Mouse (Mus musculus) MEL (cell line): ENCODE measurements around the gene Cd52. TPM values are rescaled to one million over a fixed set of nuclear protein-coding genes. Genes with fewer than 3 reads are reported as not detected.

Experiments used
- DNase-seq: peaks from one replicate; pipeline ENCODE4 v3.0.0; 2011; ENCODE audit warnings: low read depth, low spot score
- H3K27ac ChIP-seq: 2 replicates; pipeline ENCODE4 v1.5.1; 2012; ENCODE audit warnings: low read depth, mild to moderate bottlenecking, control low read depth, low read length, moderate library complexity; ENCODE audit not compliant: control insufficient read depth
- H3K27me3 ChIP-seq, 2 experiments: fragments of 150-350 bp in 1 of 2; sonication (generic) in 1 of 2; 2 replicates each; pipeline ENCODE4 v1.6.1; 2012; ENCODE audit warnings: low read length in 2 of 2, mild to moderate bottlenecking in 2 of 2, improper control_type of control experiment in 1 of 2, moderate library complexity in 1 of 2; ENCODE audit not compliant: insufficient read depth in 2 of 2, control insufficient read depth in 1 of 2
- H3K36me3 ChIP-seq, 2 experiments: 2 replicates each; pipeline ENCODE4 v1.6.1; 2012 to 2014; ENCODE audit warnings: low read length in 2 of 2, improper control_type of control experiment in 1 of 2, inconsistent platforms in 1 of 2, mild to moderate bottlenecking in 1 of 2; ENCODE audit not compliant: insufficient read depth in 2 of 2, control insufficient read depth in 1 of 2
- H3K4me1 ChIP-seq, 2 experiments: fragments of 150-350 bp in 1 of 2; sonication (generic) in 1 of 2; 2 replicates each; pipeline ENCODE4 v1.6.1; 2012; ENCODE audit warnings: low read length in 2 of 2, improper control_type of control experiment in 1 of 2, mild to moderate bottlenecking in 1 of 2; ENCODE audit not compliant: insufficient read depth in 2 of 2, control insufficient read depth in 1 of 2
- H3K4me3 ChIP-seq, 2 experiments: fragments of 150-350 bp in 1 of 2; sonication (generic) in 1 of 2; 2 replicates each; pipeline ENCODE4 v1.5.1; 2012; ENCODE audit warnings: low read depth in 2 of 2, low read length in 2 of 2, mild to moderate bottlenecking in 2 of 2, moderate library complexity in 2 of 2, control low read depth in 1 of 2, improper control_type of control experiment in 1 of 2; ENCODE audit not compliant: control insufficient read depth in 1 of 2, insufficient read depth in 1 of 2
- H3K79me2 ChIP-seq: 2 replicates; pipeline ENCODE4 v1.6.1; 2012; ENCODE audit warnings: mild to moderate bottlenecking, low read length, moderate library complexity; ENCODE audit not compliant: control insufficient read depth, poor library complexity, insufficient read depth
- H3K9ac ChIP-seq: 2 replicates; pipeline ENCODE4 v1.6.1; 2012; ENCODE audit warnings: low read depth, mild to moderate bottlenecking, control low read depth, low read length, moderate library complexity; ENCODE audit not compliant: control insufficient read depth, poor library complexity, severe bottlenecking
- H3K9me3 ChIP-seq: fragments of 150-350 bp; sonication (generic); replicated peaks from 2 replicates; pipeline ENCODE4 v1.6.1; 2012; ENCODE audit warnings: mild to moderate bottlenecking, low read length, improper control_type of control experiment, moderate library complexity; ENCODE audit not compliant: insufficient read depth
- CTCF ChIP-seq, 3 experiments: IDR thresholded peaks in 2 of 3; conservative IDR thresholded peaks in 1 of 3; 2 replicates each; pipeline ENCODE4 v1.5.1; 2011 to 2012; ENCODE audit warnings: low read length in 3 of 3, low read depth in 2 of 3, mild to moderate bottlenecking in 2 of 3, improper control_type of control experiment in 1 of 3, inconsistent platforms in 1 of 3, mixed read lengths in 1 of 3, moderate library complexity in 1 of 3; ENCODE audit not compliant: control insufficient read depth in 1 of 3, insufficient read depth in 1 of 3, poor library complexity in 1 of 3, severe bottlenecking in 1 of 3
- E2F4 ChIP-seq: IDR thresholded peaks from 2 replicates; pipeline ENCODE4 v1.6.1; 2011; ENCODE audit warnings: low read depth, low read length, improper control_type of control experiment, borderline replicate concordance
- ELF1 ChIP-seq: IDR thresholded peaks from 2 replicates; pipeline ENCODE4 v1.6.1; 2014; ENCODE audit warnings: low read depth, mild to moderate bottlenecking, inconsistent platforms, low read length, improper control_type of control experiment, moderate library complexity
- EP300 ChIP-seq, 2 experiments: IDR thresholded peaks; 2 replicates each; pipeline ENCODE4 v1.6.1; 2011; ENCODE audit warnings: improper control_type of control experiment in 2 of 2, low read length in 2 of 2, low read depth in 1 of 2, mild to moderate bottlenecking in 1 of 2
- GABPA ChIP-seq: IDR thresholded peaks from 2 replicates; pipeline ENCODE4 v1.6.1; 2012; ENCODE audit warnings: low read depth, mild to moderate bottlenecking, inconsistent platforms, low read length, improper control_type of control experiment, moderate library complexity
- GATA1 ChIP-seq: IDR thresholded peaks from 2 replicates; pipeline ENCODE4 v1.6.1; 2011; ENCODE audit warnings: low read depth, low read length, improper control_type of control experiment
- HCFC1 ChIP-seq: IDR thresholded peaks from 2 replicates; pipeline ENCODE4 v1.6.1; 2012; ENCODE audit warnings: low read depth, mild to moderate bottlenecking, inconsistent platforms, low read length, improper control_type of control experiment, moderate library complexity
- JUND ChIP-seq: IDR thresholded peaks from 2 replicates; pipeline ENCODE4 v1.6.1; 2011; ENCODE audit warnings: low read depth, mild to moderate bottlenecking, improper control_type of control experiment, low read length
- KAT2A ChIP-seq: conservative IDR thresholded peaks from 2 replicates; pipeline ENCODE4 v1.6.1; 2012; ENCODE audit warnings: low read depth, low read length, improper control_type of control experiment, inconsistent platforms
- MAX ChIP-seq: IDR thresholded peaks from 2 replicates; pipeline ENCODE4 v1.6.1; 2011; ENCODE audit warnings: low read length, improper control_type of control experiment
- MXI1 ChIP-seq: IDR thresholded peaks from 2 replicates; pipeline ENCODE4 v1.6.1; 2011; ENCODE audit warnings: mild to moderate bottlenecking, low read depth, low read length, improper control_type of control experiment
- MYC ChIP-seq: IDR thresholded peaks from 2 replicates; pipeline ENCODE4 v1.6.1; 2011; ENCODE audit warnings: low read depth, mild to moderate bottlenecking, low read length, improper control_type of control experiment, moderate library complexity
- POLR2A ChIP-seq, 2 experiments: IDR thresholded peaks; 2 replicates each; pipeline ENCODE4 v1.6.1; 2011 to 2012; ENCODE audit warnings: low read length in 2 of 2, mild to moderate bottlenecking in 2 of 2, control low read depth in 1 of 2, improper control_type of control experiment in 1 of 2, low read depth in 1 of 2, moderate library complexity in 1 of 2; ENCODE audit not compliant: control insufficient read depth in 1 of 2, insufficient read depth in 1 of 2, poor library complexity in 1 of 2
- POLR2AphosphoS2 ChIP-seq: IDR thresholded peaks from 2 replicates; pipeline ENCODE4 v1.6.1; 2011; ENCODE audit warnings: low read length, improper control_type of control experiment
- RAD21 ChIP-seq: IDR thresholded peaks from 2 replicates; pipeline ENCODE4 v1.6.1; 2011; ENCODE audit warnings: mild to moderate bottlenecking, low read depth, low read length, improper control_type of control experiment
- RCOR1 ChIP-seq: IDR thresholded peaks from 2 replicates; pipeline ENCODE4 v1.6.1; 2012; ENCODE audit warnings: low read depth, mild to moderate bottlenecking, inconsistent platforms, low read length, improper control_type of control experiment
- SMC3 ChIP-seq: IDR thresholded peaks from 2 replicates; pipeline ENCODE4 v1.6.1; 2011; ENCODE audit warnings: low read depth, low read length, improper control_type of control experiment
- TAL1 ChIP-seq: IDR thresholded peaks from 2 replicates; pipeline ENCODE4 v1.6.1; 2012; ENCODE audit warnings: mild to moderate bottlenecking, inconsistent platforms, low read length, moderate library complexity, mixed read lengths
- TBP ChIP-seq: IDR thresholded peaks from 2 replicates; pipeline ENCODE4 v1.8.0; 2011; ENCODE audit warnings: low read depth, low read length, improper control_type of control experiment
- USF1 ChIP-seq: IDR thresholded peaks from 2 replicates; pipeline ENCODE4 v1.6.1; 2014; ENCODE audit warnings: low read depth, mild to moderate bottlenecking, inconsistent platforms, low read length, improper control_type of control experiment, moderate library complexity
- USF2 ChIP-seq, 2 experiments: IDR thresholded peaks; 2 replicates each; pipeline ENCODE4 v1.6.1; 2011 to 2012; ENCODE audit warnings: improper control_type of control experiment in 2 of 2, low read length in 2 of 2, borderline replicate concordance in 1 of 2, inconsistent platforms in 1 of 2, low read depth in 1 of 2, mild to moderate bottlenecking in 1 of 2; ENCODE audit not compliant: insufficient read depth in 1 of 2
- ZC3H11A ChIP-seq: IDR thresholded peaks from 2 replicates; pipeline ENCODE4 v1.6.1; 2012; ENCODE audit warnings: low read depth, mild to moderate bottlenecking, inconsistent platforms, low read length, improper control_type of control experiment
- ZKSCAN1 ChIP-seq: IDR thresholded peaks from 2 replicates; pipeline ENCODE4 v1.6.1; 2012; ENCODE audit warnings: low read depth, mild to moderate bottlenecking, inconsistent platforms, low read length, improper control_type of control experiment, moderate library complexity
- polyA plus RNA-seq, 2 experiments: library from polyadenylated mRNA; stranded (reverse) in 1 of 2; unstranded in 1 of 2; fragments of >175 nt in 1 of 2; fragments of >200 nt in 1 of 2; gene quantifications; 2 replicates each; pipeline versions ENCODE4 v1.2.1 to v1.2.4; 2012; ENCODE audit warnings: low replicate concordance in 2 of 2, low read depth in 1 of 2; ENCODE audit not compliant: insufficient read length in 2 of 2, insufficient read depth in 1 of 2, missing spikeins in 1 of 2
- total RNA-seq: library from RNA; depleted of rRNA; stranded (reverse); fragments of 300-350 nt; gene quantifications from 2 replicates; pipeline ENCODE4 v1.2.3, GENCODE M21; 2012

The Cd52 gene
- total and polyA plus RNA-seq, 3 experiments, result 0.86 to 1.3 TPM; not detected in 1

- Histone ChIP-seq H3K4me3 (0 out of 4 replicates have a peak overlapping the region, but pooled peaks of 1 of the 2 experiments have one; percentile 16), H3K27ac (no peak overlapping the region), H3K79me2 (no peaks in the 10 kb centered on the region), H3K9ac (no peak overlapping the region), H3K27me3 (no peaks in the 10 kb centered on the region), H3K4me1 (peaks cover 6 to 21% of the 10 kb centered on the region in 2 experiments), H3K36me3 (peaks cover 0 to 11% of the 10 kb centered on the region in 2 experiments; a peak in 2 of 4 replicates), H3K9me3 (no peaks in the 10 kb centered on the region)
- DNase-seq, result peak; percentile 64
- TF ChIP-seq RAD21, result peak; percentile 61
- no peak for TF ChIP-seq TBP
- peak; percentile 81 for TF ChIP-seq SMC3
- no peak for TF ChIP-seq EP300 (IDR thresholded peaks at IDR 0.05; ENCODE audit: low read depth in 1 of 2, low read length in 2 of 2)
- TF ChIP-seq CTCF (IDR thresholded peaks at IDR 0.05 in 2 of 3, conservative IDR thresholded peaks at IDR 0.05 in 1 of 3; ENCODE audit: control insufficient read depth in 1 of 3, insufficient read depth in 1 of 3, low read depth in 2 of 3, low read length in 3 of 3, poor library complexity in 1 of 3, severe bottlenecking in 1 of 3), result peak; percentile 86 to 92 (median 86)
- TF ChIP-seq ZC3H11A, result peak; percentile 50; the same call in 1 of the 2 replicates
- TF ChIP-seq ELF1, result peak; percentile 47; the same call in 1 of the 2 replicates
- TF ChIP-seq HCFC1, result no peak
- no peak for TF ChIP-seq GATA1
- TF ChIP-seq GABPA, result no peak
These were observed 2.2 kb downstream of the Cd52 start for GRCm38 (mm10) chr4:134092382-134093288.

DNA sequence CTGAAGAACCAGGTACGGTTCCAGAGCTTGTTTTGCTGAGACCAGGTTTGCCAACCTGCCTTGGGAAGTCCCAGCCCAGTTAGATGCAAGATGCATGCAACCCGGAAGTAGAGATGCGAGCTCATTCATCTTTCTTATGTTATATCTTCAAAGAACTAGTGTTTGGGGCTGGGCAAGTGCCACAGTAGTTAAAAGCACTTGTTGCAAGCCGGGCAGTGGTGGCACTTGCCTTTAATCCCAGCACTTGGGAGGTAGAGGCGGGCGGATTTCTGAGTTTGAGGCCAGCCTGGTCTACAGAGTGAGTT lies 3.7 kb downstream of the Cd52 start:
- H3K27ac ChIP-seq, result no peak overlapping the region
- H3K36me3 ChIP-seq, result peaks cover 0 to 5% of the 10 kb centered on the region in 2 experiments; a peak in 1 of 4 replicates
- H3K79me2 ChIP-seq, result no peaks in the 10 kb centered on the region
- peaks cover 6 to 11% of the 10 kb centered on the region in 2 experiments; a peak in 3 of 4 replicates for H3K4me1 ChIP-seq
- no peak overlapping the region for H3K4me3 ChIP-seq
- no peak for DNase-seq
- H3K27me3 ChIP-seq, result no peaks in the 10 kb centered on the region
- H3K9ac ChIP-seq, result no peak overlapping the region
- H3K9me3 ChIP-seq, result no peaks in the 10 kb centered on the region
- TF ChIP-seq POLR2A (IDR thresholded peaks at IDR 0.05; ENCODE audit: control insufficient read depth in 1 of 2, insufficient read depth in 1 of 2, low read depth in 1 of 2, low read length in 2 of 2, poor library complexity in 1 of 2) (no peak), ELF1 (no peak), RCOR1 (no peak), EP300 (IDR thresholded peaks at IDR 0.05; ENCODE audit: low read depth in 1 of 2, low read length in 2 of 2) (no peak), USF2 (IDR thresholded peaks at IDR 0.05; ENCODE audit: borderline replicate concordance in 1 of 2, insufficient read depth in 1 of 2, low read depth in 1 of 2, low read length in 2 of 2) (no peak), MAX (no peak), MYC (no peak), TAL1 (no peak), CTCF (IDR thresholded peaks at IDR 0.05 in 2 of 3, conservative IDR thresholded peaks at IDR 0.05 in 1 of 3; ENCODE audit: control insufficient read depth in 1 of 3, insufficient read depth in 1 of 3, low read depth in 2 of 3, low read length in 3 of 3, poor library complexity in 1 of 3, severe bottlenecking in 1 of 3) (no peak), E2F4 (no peak), ZKSCAN1 (no peak), USF1 (no peak), POLR2AphosphoS2 (no peak), KAT2A (no peak), JUND (no peak), MXI1 (no peak), GABPA (no peak)
